Mouse (Mus musculus): ENCODE results near the gene Ptx3.
"Not testable (repeated sequence)": the region's sequence is repeated elsewhere in the genome, so short reads cannot be mapped to it uniquely, and the experiment has no call there.

Gene Ptx3

DNA sequence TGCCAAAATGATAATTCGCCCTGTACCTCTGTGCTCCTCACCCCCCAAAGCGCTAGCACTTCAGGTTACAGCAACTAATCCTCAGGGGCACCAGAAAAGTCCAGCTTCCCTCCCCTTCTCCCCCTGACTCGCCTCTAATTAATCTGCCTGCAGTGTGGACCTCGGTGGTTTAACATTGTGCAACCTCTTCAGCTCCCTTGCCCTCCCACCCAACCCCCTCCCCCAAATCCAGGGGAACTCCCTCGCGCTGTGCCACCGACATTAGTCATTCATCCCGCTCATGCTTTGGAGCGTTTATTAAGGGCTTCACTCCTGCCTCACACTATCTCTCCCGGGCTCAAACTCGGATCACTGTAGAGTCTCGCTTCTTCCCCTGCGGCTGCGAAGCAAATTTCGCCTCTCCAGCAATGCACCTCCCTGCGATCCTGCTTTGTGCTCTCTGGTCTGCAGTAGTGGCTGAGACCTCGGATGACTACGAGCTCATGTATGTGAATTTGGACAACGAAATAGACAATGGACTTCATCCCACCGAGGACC lies at the start of gene Ptx3:
Gene Ptx3, plus strand, starts transcription at position 256 of the 537 bp plus-strand sequence.
- no peak for DNase-seq (ENCODE audit: low read depth in 1 of 2, low spot score in 2 of 2)

DNA sequence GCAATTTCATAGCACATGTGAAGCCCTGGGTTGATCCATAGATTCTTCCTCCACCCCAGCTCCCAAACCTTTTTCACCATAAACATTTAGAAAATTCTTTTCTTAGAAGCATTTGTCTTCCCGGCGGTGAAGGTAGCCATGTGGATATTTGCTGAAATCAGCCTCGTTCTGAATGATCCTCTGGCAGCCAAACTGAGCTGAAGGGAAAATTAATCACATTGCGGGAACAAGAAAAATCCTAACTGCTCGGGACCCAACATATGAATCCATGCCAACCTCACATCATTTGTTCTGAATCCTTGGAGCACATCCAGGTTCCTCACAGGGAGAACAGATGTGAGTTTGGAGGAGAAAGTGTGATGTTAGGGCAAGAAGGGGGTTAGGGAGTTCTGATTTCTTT lies 46.8 kb upstream of the Ptx3 start:
- no peak for DNase-seq (ENCODE audit: low read depth in 1 of 2, low spot score in 2 of 2)

GRCm38 (mm10) chr3:66179647-66180046 lies 40.1 kb upstream of the Ptx3 start:
- no peak for DNase-seq (ENCODE audit: low read depth in 1 of 2, low spot score in 2 of 2)

DNA sequence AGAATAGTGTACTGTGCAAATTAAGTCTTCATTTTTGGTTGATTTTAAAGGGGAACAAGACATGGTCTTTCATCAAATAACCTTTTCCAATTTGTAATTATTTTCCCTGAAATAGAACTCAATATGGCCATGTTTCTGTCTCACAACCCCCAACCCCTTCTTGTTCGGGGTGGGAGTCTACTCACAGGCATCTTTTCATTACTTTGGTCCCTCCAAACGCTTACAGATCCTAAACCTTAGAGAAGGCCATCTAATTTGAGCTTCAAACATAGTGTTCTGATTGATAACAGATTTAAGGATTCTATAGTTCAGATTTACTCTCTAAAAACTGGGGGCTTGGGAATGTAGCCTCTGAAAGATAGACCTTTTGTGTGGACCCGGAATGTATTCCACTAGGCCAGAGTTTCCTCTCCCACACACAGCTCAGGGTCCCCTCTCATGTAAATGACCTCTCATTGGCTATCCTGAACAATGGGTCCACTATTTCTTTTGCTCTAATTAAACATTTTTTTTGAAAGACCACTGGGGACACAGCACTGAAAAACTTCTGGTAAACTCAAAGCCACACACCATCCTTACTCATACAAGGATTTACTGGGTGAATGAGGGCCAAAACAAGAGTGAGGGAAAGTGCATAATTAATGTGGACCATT lies 25.7 kb upstream of the Ptx3 start:
- DNase-seq (ENCODE audit: low read depth in 1 of 2, low spot score in 2 of 2) = no peak

DNA sequence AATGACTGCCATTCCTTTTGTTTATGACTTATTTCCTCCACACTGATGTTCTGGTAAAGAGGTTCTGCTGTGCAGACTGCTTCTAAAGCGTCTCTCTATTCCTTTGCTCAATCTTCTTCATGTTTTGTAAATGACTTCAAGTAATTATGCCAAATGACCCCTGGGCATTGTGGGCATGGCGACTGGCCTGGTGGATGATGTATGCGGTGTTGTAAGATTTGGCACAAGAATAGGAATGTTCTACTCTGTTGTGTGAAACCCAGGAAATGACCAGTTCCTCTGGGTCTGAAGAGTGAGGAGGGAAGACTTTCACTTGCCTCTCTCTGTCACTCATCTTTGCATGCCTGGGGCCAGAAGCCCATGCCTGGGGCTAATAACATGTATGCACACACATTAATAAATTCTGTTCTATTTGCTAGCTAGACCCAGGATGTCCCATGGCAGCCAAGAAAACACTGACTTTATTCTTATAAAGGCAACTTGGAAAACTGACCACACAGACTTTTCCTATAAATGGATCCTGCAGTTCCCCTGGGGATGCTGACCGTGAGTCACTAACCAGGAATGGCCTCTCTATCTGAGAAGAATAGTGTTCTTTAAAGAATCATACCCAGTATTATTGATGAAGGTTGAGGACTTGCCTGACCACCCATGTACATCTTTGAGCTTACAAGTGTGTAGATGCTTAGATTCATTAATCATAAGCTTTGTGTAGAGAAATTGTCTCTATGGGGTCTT lies 10.7 kb upstream of the Ptx3 start:
- DNase-seq (ENCODE audit: low read depth in 1 of 2, low spot score in 2 of 2) = no peak

DNA sequence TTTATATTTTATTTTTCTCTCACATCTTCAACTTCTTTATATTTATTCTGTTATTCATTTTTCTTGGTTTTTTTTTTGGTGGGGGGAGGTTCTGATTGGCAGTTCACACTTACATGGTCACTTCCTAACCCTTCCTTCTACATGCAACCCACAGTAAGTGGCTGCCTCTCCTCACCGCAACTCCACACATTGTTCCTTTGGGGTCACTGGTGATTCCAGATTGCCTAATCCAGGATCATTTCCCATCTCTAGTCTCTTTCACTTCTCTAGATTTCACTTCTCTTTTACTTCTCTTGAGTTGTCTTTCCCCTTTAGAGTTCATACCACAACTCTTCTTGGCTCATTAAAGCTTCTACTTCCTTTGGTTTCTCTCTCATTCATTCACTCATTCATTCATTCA lies 6.2 kb upstream of the Ptx3 start:
- DNase-seq (ENCODE audit: low read depth in 1 of 2, low spot score in 2 of 2) = no peak

DNA sequence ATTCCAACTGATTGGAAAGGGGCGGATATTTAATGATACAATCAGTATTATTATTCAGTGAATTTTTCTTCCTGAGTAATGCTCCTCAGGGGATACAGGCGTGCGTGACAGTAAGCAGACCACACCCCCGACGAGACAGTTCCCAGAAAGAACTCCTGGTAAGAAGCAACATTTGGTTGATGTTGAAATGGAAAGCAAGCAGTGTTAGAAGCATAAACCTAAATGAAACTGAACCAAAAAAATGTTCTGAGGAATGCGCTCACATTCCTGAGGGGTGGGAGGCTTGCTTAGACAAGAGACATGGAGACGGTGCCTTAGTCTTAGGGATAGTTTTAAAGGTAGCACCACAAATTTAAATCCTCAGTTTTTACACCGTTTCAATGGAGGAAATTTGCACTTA lies 4.0 kb upstream of the Ptx3 start:
- no peak for DNase-seq (ENCODE audit: low read depth in 1 of 2, low spot score in 2 of 2)

- no peak for DNase-seq (ENCODE audit: low read depth in 1 of 2, low spot score in 2 of 2)
Observed at GRCm38 (mm10) chr3:66220554-66221242, 988 bp downstream of the Ptx3 start.

DNA sequence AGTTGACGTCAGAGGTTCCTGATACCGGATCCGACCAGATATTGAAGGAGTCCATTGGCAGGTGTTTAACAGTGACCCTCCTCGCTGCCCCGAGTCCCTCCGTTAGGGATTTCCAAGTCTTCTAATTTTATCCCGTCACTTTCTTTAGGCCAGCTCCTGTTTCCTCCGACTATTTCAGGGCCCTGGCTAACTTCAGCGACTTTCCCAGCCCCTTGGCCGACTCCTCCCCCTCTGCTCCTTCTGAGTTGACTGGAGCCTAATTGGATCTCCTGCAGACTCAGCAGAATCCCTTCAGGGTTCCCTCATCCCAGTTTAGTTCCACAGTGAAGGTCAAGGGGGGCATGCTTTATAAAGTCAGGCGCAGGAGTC lies 1.5 kb downstream of the Ptx3 start:
- DNase-seq (ENCODE audit: low read depth in 1 of 2, low spot score in 2 of 2) = no peak

- DNase-seq (ENCODE audit: low read depth in 1 of 2, low spot score in 2 of 2) = no peak
Observed at GRCm38 (mm10) chr3:66224931-66225537, 5.3 kb downstream of the Ptx3 start.

- not testable (repeated sequence) for DNase-seq (ENCODE audit: low read depth in 1 of 2, low spot score in 2 of 2)
Observed at GRCm38 (mm10) chr3:66236234-66236871, 16.6 kb downstream of the Ptx3 start.

- no peak for DNase-seq (ENCODE audit: low read depth in 1 of 2, low spot score in 2 of 2)
Observed at GRCm38 (mm10) chr3:66240476-66240875, 20.8 kb downstream of the Ptx3 start.

GRCm38 (mm10) chr3:66251842-66252241 lies 32.1 kb downstream of the Ptx3 start:
- no peak for DNase-seq (ENCODE audit: low read depth in 1 of 2, low spot score in 2 of 2)

- no peak for DNase-seq (ENCODE audit: low read depth in 1 of 2, low spot score in 2 of 2)
Observed at GRCm38 (mm10) chr3:66254504-66255105, 34.9 kb downstream of the Ptx3 start.

DNA sequence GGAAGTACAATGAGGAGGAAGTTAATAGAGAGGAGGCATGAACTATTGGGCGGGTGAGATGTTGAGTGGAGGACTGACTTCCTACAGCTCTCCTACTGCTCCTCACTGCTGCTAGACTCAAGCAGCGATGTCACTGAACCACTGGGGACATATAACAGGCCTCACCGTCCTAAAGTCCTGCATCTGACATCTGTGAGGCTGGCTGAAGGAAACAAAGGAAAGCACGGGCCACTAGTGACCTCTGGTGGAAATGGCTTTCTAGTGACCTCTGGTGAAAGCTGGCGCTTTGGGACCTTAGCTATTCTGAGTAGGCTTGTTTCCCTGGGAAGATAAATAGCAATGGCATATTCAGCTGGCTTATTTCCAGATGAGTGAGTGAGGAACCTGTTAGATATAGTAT lies 42.6 kb downstream of the Ptx3 start:
- DNase-seq (ENCODE audit: low read depth in 1 of 2, low spot score in 2 of 2) = no peak

DNA sequence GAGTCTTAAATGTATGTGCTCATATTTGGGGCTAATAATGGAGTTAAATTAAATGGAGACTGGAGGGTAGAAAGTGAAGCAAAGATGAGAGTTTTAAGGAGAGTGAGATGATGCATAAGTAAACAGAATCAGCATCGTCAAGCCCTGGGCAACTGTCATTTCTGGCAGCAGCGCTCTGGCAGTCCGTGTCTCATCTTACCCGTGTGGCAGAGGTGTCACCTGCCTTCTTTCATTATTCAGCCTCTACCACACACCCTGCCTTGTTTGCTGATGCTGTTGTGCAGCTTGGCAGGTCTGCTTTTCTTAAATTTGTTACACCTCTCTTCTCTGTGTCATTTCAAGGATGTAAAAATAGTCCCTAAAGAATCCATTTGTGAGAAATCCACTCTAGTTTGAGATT lies 43.6 kb downstream of the Ptx3 start:
- no peak for DNase-seq (ENCODE audit: low read depth in 1 of 2, low spot score in 2 of 2)
